Mouse (Mus musculus) CH12.LX (cell line): ENCODE measurements around the gene Slfn14.

Source experiments
- CHD1 ChIP-seq: IDR thresholded peaks from 2 replicates; pipeline ENCODE4 v1.6.1; 2012; ENCODE audit warnings: low read depth, low read length, improper control_type of control experiment, inconsistent platforms
- CTCF ChIP-seq, 2 experiments: IDR thresholded peaks in 1 of 2; conservative IDR thresholded peaks in 1 of 2; 2 replicates each; pipeline ENCODE4 v1.5.1; 2011 to 2012; ENCODE audit warnings: low read depth in 2 of 2, low read length in 2 of 2, improper control_type of control experiment in 1 of 2, inconsistent platforms in 1 of 2, mild to moderate bottlenecking in 1 of 2, moderate library complexity in 1 of 2
- E2F4 ChIP-seq: IDR thresholded peaks from 2 replicates; pipeline ENCODE4 v1.6.1; 2011; ENCODE audit warnings: low read depth, low read length, improper control_type of control experiment; ENCODE audit not compliant: insufficient replicate concordance
- EP300 ChIP-seq: IDR thresholded peaks from 2 replicates; pipeline ENCODE4 v1.6.1; 2011; ENCODE audit warnings: low read length, improper control_type of control experiment
- POLR2A ChIP-seq: IDR thresholded peaks from 2 replicates; pipeline ENCODE4 v1.6.1; 2011; ENCODE audit warnings: low read depth, mild to moderate bottlenecking, improper control_type of control experiment, low read length
- RCOR1 ChIP-seq: conservative IDR thresholded peaks from 2 replicates; pipeline ENCODE4 v1.6.1; 2012; ENCODE audit warnings: low read depth, mild to moderate bottlenecking, inconsistent platforms, low read length, improper control_type of control experiment
- SIN3A ChIP-seq: IDR thresholded peaks from 2 replicates; pipeline ENCODE4 v1.6.1; 2012; ENCODE audit warnings: low read length, improper control_type of control experiment, inconsistent platforms
- SMC3 ChIP-seq: IDR thresholded peaks from 2 replicates; pipeline ENCODE4 v1.6.1; 2011; ENCODE audit warnings: low read depth, low read length, improper control_type of control experiment
- TBP ChIP-seq: conservative IDR thresholded peaks from 2 replicates; pipeline ENCODE4 v1.6.1; 2011; ENCODE audit warnings: low read depth, low read length, improper control_type of control experiment
- TCF12 ChIP-seq: IDR thresholded peaks from 2 replicates; pipeline ENCODE4 v1.6.1; 2014; ENCODE audit warnings: low read depth, mild to moderate bottlenecking, inconsistent platforms, low read length, improper control_type of control experiment
- USF2 ChIP-seq: conservative IDR thresholded peaks from 2 replicates; pipeline ENCODE4 v1.6.1; 2011; ENCODE audit warnings: low read depth, low read length, improper control_type of control experiment
- ZC3H11A ChIP-seq: IDR thresholded peaks from 2 replicates; pipeline ENCODE4 v1.6.1; 2012; ENCODE audit warnings: low read depth, mild to moderate bottlenecking, inconsistent platforms, low read length, improper control_type of control experiment
- ZNF384 ChIP-seq: IDR thresholded peaks from 2 replicates; pipeline ENCODE4 v1.6.1; 2012; ENCODE audit warnings: low read depth, low read length, improper control_type of control experiment, inconsistent platforms

GRCm38 (mm10) chr11:83279024-83279423, 7.5 kb downstream of the Slfn14 start:
- TF ChIP-seq CTCF (conservative IDR thresholded peaks at IDR 0.05 in 1 of 2, IDR thresholded peaks at IDR 0.05 in 1 of 2; ENCODE audit: low read depth in 2 of 2, low read length in 2 of 2) (no peak), ZC3H11A (no peak), POLR2A (no peak), EP300 (no peak), CHD1 (no peak), TBP (no peak), SIN3A (no peak), E2F4 (no peak), ZNF384 (no peak), SMC3 (no peak), TCF12 (no peak), RCOR1 (no peak), USF2 (no peak)
